Mouse (Mus musculus) fibroblast of lung, adult 2 months (primary cell): ENCODE measurements around the gene Pomgnt2.

Source experiments
- DNase-seq: peaks from one replicate; pipeline ENCODE4 v3.0.0-alpha.2; 2011; ENCODE audit warnings: low read depth

Gene Pomgnt2

DNA sequence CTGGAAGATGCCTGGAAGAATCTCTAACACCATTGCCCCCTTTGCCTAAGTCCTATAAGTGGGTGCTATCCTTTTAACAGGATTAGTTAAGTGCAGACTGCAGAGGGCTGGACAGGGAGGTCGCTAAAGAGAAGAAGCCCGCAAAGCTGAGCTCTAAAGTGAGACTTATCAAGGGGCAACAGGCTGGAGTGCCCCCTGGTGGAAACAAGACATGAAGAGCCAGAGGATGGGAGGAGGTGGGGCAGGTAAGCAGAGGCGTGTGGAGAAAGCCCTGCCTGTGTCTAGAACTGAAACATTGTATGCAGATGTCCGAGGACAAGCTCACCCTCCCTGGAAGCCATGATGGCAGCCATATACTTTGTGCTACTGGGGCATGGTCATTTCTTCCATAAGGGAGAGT, 16.7 kb upstream of the Pomgnt2 start:
- DNase-seq: no peak

DNA sequence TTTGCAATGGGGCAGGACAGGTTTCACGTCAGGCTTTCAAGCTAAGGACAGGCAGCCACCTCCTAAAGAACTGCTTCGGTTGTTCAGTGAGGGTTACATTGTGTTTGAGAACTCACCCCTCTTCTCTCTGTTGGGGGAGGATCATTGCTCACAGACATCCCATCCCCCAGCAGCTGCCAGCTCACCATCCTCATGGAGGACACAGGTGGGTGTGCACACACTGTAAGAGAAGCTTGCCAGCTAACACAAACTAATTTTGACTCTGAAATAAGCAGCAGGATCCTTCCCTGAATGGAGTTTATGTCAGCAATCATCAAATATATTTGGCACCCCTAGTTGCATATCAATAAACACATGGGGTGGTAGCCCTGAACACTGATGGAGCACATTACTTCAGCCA, 15.9 kb upstream of the Pomgnt2 start:
- no peak for DNase-seq

DNA sequence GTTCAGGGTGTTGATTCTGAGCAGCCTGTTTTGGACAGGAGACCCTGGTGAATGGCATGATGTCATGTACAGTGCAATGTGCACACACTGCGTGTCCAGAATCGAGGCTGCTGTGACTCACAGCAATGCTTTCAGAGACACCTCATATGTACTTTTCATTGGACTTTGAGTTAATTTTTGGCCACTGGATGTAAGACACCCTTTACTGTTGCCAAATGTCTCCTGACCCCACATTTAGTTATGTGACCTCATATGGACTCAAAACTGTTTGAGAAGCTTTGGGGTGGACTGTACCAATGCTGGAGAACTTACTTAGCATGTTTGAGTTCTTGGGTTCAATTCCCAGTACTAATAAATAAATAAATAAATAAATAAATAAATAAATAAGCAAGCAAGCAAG, 13.8 kb upstream of the Pomgnt2 start:
- DNase-seq: no peak

DNA sequence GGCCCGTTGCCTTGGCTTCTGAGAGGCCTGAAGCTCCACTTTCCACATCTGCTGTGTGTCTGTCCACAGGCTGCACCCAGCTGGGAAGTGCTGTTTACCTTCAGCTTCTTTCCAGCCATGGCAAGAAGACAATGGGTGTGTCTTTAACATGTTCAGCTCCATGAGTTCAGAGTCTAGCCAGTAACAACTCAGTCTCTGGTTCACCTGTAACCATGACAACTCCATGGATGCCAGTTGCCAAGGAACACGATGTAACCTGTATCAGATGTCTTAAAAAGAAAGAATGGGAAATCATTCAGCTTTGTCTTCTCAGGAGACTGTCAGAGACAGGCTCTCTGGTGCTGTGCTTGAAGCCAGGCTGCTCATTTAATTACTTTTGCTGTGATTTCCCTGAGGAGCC, 12.0 kb upstream of the Pomgnt2 start:
- DNase-seq: no peak

DNA sequence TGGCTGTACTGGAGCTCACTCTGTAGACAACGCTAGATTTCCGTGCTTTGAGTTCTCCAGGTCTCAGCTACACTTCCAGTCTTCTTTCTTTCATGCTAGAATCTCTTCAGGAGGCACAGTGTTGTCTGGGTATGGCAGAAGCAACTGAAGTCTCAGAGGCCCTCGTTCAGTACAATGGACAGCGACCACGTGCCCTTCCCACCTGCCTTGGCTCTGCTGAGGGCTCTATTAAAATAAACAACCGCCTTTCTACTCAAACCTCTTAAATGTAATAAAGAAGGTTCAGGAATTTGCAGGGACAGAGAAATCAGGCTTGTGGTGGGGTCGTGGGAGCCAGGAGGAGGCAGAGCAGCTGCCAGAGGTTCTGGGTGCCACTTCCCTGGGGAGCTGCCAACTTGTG, 9.7 kb upstream of the Pomgnt2 start:
- no peak for DNase-seq

DNA sequence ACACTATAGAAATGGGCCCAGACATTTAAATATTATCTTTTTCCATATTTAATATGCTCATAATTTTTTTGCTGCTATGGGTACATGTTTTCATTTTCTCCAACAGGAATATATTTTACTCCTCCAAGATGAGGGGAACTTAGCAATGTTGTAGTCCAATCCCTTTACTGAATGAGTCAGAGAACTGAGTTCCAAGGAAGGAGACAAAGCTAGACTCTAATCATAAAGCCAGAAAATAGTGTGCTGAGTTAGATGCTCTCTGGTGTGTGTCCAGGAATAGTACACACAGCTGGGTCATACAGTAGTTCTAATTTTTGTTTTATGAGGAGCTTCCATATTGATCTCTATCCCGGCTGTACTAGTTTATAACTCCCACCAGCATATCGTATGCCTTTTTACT, 9.3 kb upstream of the Pomgnt2 start:
- DNase-seq: no peak

DNA sequence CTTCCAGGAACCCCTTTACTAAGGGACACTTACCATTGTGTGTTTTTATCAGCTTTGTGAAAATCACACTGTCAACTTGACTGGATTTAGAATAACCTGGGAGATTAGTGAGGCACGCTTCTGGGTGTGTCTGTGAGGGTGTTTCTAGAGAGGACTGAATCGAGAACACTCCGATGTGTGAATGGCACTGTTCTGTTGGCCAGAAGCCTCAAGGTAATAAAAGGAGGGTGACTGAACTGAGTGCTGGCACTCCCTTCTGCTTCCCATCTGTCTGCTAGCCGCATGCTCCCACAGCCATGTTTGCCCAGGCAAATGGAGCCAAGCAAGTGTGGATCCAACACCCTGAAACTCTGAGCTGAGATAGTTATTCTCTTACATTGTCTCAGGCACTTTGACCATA, 1.1 kb upstream of the Pomgnt2 start:
- DNase-seq: no peak

DNA sequence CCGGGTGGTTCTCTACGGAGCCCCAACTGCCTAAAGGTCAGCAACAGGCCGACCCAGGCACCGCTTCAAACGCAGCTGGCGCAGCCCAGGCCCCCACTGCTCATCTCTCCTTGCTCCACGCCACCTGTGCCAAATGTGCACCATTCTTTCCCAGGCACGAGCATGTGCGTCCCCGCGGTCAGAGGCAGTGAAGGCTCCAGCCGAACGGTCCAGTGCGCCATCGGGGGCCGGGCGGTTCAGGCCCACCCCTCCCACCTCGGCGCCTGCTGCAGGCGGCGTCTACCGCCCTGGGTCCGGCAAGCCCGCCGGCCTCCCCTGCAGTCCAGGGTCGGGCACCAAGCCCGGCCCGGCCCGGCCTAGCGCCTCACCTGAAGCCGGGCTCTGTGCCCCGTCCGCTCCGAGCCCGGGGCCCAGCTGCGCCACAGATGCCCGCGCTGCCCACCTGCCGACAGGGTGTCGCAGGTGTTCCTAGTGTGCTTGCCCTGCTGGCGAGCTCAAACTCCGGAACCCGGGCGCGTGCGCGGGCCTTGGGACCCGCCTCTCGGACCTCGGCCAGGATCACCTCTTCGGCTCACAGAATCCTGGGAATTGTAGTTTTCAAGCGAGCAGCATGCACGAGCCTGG, 1.3 kb downstream of the Pomgnt2 start:
- DNase-seq: no peak

DNA sequence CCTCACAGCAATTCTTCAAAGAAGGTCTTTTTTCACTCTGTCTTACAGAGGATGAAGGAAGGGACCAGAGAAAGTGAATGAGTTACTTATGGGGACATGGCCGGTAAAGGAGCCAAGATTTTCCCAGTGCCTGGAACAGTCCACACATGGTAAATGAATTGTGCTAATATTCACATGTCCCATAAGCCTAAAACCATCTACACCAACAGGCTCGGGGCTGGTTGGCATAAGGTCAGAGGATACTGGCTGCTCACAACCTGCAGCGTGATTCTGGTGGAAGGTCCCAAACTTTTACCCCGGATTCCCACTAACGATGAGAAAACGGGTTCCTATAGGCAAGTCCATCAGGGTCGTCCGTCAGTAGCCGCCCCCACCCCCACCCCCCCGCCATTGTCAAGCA, 1.8 kb downstream of the Pomgnt2 start:
- no peak for DNase-seq

DNA sequence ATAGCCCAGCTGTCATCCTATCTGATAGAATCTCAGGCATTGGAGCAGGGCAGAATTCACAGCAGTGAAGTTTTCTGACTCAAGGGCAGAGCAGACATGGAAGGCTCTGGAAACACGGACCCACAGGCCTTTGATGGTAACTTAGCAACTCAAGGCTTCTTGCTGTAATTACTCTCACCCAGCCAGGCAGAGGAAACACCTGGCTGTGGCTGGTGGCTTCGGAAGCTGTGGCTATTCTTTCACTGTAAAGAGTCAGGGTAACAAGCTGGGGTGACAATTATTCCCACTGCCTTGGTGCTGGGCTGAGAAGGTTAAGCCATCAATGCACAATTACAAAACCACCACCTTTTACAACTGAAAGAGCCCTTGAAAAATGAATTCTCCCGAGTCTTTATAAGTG, 3.9 kb downstream of the Pomgnt2 start:
- no peak for DNase-seq

DNA sequence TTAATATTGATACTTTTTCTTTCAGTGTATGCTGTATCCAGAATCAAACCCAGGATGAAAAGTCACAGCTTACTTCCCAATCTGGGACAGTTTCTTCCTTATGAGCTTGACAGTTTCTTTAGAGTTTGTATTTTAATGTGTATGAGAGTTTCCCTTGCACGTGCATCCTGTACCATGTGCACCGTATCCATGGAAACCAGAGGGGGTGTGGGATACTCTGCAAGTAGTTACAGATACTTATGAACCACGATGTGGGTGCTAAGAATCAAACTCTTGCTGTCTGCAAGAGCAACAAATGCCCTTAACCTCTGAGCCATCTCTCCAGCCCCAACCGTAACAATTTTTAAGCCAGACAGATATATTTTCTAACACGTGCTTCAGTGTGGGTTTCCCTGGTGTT, 5.9 kb downstream of the Pomgnt2 start:
- no peak for DNase-seq

DNA sequence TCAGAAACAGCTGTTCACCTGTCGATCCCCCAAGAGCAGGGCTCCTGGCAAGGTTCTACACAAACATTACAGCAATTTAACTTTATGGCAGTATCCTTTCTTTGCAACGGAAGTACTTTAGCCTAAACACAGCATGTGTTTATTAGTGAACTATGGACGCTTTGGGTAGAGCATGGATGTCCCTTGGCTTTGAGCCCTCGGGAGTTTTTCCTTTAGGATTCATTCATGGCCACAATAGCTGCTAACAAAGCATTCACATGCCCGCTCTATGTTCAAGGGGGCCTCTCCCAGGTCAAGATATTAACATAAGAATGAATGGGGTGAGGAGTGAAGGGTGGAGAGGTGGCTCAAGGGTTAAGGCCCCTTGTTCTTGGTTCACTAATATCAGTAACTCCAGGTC, 7.4 kb downstream of the Pomgnt2 start:
- DNase-seq: no peak

DNA sequence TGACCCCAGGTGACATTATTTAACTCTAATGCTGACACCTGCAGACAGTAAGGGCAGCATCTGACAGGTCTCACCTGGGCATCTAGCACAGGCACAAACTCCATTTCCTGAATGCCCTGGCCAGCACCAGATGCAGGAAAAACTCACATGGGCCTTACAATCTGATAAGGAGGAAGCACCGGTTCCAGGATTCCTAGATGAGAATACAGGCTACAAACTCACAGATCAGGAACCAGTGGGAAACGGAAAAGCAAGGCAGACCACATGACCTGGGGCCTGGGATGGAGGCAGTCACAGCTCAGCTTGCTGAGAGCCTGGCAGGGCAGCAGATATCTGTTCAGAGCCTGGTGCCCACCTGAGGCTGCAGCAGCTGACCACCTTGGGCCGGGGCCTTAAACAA, 8.0 kb downstream of the Pomgnt2 start:
- DNase-seq: no peak

DNA sequence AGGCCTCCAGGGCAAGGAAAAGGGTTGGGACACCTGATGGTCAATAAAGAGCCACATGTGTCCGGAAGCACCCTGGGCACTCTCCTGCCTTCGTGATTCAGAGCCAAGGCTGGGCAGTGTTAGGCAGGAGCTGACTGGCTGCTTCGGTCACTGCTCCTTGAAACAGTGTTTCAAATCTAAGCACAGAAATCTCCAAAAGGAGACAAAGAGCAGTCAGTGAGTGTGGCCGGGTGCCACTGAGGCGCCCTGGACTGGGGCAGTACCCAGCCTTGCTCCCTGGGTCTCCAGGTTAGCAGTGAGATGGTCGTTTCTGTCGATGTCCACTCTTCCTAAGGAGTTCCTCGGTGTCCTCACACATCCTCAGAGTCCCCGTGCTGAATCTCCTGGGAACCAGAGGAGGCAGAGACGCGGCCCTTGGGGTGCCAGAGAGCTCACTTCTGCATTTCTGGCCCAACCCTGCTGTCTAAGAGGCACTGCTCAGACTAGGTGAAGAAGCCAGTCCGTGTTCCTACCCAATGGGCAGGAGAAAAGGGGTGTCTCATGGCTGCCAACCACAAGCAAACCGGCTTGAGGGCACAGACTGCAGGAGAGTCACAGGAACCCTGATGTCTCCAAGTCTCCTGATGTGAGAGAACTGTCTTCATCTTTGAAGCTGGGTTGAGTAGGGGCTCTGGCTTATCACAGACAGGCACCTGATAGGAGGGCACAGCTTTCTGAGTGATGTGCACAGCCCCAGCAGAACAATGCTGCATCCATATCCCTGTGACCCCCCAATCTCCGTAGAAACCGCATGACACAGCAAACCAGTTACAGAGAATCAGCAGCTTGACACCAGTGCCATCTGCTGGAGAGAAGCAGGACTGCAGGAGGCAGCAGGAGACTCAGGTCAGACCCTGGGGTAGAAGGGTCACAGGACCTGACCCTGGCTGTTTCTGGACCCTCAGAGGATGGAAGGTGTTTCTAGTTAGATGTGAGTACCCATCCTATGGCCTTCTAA, 12.1 kb downstream of the Pomgnt2 start:
- DNase-seq: no peak

DNA sequence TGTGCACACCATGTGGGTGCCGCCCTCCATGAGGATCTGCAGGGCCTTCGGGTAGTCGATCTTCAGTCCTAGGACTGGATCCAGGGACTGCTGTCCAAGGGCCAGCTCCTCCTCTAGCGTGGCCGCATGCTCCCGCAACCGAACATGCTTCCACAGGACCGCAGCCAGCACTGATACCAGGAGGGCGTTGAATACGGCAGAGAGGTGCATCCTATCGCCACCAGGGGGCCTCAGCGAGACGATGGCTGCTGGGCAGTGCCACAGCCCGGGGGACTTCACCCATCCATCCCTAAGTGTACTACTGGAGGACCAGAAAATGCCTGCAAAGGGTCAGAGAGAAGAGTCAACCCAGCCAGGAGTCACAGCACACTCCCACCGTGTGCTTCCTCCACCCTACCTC, 13.4 kb downstream of the Pomgnt2 start:
- no peak for DNase-seq

DNA sequence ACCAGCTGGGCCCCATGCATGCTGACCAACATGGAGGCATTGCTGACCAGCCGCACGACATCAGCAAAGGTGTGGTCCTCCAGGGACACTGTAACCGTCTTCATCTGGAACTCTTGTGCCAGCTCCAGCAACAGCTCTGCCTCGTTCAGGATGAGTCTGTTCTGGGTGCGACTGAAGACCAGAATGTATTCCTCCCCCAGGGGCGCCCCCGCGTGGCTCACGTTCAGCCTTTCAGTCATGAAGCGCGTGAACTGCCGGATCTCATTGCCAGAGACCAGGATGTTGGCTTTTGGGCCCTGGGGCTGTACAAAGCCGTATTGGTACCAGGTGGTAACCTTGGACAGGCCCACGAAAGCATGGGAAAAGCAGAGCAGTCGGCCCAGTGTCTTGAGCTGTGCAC, 14.2 kb downstream of the Pomgnt2 start:
- no peak for DNase-seq

DNA sequence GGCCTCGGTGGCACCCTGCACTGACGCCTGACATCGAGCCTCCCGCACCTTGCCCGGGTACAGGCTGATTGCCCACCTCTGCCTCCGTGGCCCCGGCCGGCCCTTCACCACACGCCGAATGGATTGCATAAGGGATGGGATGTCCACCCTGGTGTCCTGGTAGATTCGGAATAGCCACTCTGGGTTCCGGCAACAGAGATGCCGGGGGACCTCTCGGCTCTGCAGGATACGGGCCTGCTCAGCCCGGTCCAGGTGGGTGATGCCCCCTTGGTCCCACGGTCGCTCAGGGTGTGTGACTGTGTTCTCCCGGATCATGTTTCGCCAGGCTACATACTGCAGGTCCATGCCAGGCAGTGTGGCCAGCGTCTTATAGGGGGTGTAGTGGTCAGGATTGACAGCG, 14.7 kb downstream of the Pomgnt2 start:
- no peak for DNase-seq

DNA sequence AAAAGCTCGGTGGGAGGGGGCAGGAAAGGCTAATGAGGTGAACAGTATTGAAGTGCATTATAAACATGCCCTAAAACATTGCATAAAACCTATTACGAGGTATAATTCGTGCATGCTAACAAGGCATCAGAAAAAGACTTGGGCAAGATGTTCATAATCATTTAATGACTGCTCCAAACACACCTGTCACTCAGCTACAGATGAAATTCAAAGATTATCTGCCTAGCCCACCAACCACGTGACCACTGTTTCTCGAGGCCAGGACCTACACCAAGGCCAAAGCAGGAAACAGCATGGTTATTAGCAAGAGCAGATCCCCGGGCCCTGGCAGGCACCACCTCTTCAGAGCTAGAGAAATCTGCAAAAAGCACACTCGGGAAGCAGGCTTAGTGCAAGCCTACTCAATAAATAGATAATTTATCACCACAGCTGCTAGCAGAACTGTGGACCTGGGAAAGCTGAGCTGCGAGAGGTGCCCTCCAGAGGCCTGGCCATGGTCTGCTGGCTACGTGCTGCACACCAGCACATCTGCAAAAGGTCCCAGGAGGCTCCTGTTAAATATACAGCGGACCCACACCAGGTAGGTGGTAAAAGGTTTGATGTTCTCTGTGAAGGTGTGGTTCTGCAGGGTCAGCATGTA, 15.3 kb downstream of the Pomgnt2 start:
- no peak for DNase-seq

DNA sequence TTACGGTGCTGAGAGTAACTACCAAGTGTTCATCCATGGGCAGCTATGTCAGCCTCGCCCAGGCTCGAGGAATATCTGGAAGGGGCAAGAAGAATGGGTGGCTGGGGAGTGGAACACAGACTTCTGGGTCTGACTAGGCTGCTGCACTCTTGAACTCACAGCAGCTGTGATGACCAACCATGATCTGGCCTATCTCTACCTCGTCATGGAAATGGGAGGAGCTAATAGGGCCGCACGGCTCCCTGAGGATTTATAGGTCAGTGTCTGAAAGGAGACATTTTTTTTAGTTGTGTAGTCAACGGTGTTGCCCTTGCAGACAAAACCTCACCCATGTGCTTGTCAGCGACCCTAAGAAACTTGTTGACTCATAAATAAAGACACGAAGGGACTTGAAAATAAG, 15.9 kb downstream of the Pomgnt2 start:
- no peak for DNase-seq

DNA sequence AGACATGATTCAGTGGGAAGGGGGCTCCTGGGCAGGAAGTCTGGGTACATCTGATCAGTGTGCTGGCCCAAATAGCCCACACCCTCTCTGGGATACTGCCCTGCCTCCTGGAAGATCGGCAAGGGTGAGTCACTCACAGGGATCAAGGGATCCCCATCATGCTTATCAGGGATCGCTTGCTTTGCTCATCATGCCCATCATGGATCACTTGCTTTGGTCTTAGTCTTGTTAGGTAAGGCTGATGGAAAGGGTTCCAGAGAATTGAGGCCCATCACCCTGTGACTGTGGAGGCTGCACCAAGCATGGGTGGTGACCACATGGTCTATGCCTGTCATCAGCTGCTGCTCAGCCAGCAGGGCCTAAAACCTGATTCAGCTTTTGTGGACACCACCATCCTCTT, 21.6 kb downstream of the Pomgnt2 start:
- no peak for DNase-seq

DNA sequence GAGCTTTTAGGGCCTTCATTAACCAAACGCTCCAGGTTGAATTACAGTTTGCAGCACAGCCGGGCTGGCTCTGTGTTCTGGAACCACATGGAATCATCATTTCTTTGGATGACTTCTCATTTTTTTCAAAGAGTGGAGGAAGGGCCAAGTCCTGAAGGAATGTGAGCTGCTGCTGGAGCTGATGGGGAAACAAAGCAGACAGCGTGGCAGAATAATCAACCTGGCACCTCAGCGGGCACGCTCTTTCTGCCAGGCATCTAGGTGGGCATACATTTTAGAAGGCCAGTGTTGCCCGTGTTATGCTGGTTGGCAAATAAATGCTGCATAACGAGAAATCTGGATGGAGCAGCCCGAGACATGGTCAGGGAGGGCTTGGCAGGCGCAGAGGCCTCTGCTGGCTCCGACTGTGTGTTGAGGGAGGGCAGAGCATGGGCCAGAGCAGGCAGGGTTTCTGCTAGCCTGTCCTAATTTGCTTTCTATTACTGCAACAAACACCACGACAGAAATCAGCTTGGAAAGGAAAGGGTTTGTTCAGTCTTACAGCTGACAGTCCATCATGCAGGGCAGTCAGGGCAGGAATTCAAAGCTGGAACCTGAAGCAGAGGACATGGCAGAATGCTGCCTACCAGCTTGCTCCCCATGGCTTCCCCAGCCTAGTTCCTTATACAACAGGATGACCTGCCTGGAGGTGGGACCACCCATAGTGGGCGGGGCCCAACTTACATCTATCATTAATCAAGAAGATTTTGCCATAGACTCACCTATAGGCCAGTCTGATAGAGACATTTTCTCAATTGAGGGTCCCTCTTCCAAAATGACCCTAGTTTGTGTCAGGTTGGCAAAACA, 22.5 kb downstream of the Pomgnt2 start:
- peak; percentile 70 for DNase-seq

DNA sequence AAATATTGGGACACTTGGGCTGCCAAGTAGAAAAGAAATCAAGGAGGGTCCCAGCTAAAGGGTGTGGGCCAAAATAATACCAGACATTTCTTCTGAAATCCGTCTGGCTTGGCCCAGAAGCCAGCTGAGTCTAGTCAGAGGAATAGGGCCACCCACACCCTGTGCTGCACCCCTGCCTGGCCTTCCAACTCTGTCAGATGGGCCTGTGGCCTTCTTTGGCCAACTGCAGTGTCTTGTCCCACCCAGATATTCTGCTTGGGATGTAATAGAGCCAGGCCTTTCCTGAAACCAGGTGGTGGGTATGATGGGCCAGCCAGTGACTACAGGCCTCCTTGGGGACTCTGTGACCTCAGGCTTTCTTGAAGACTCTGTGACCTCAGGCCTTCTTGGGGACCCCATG, 23.7 kb downstream of the Pomgnt2 start:
- DNase-seq: no peak
